Mouse (Mus musculus) adrenal gland (tissue): ENCODE measurements around the gene Ucp3.

Source experiments
- intact Hi-C: fragments of 180-260 bp; cut with DNase I; formaldehyde crosslinking; loops from one replicate; pipeline ENCODE4 v1.15.1; 2025
- long read RNA-seq, 2 experiments: library from polyadenylated mRNA; unstranded; transcript quantifications; one replicate each; pipeline ENCODE4 v2.0.0; 2020; ENCODE audit warnings: borderline replicate concordance in 1 of 2; ENCODE audit not compliant: insufficient replicate concordance in 1 of 2

Gene Ucp3
- long read RNA-seq, experiment 1, partial matches to known transcripts, result 0 of 2 reads
- long read RNA-seq, experiment 1, other reads (novel, unspliced or antisense), result 0 of 2 reads
- long read RNA-seq, experiment 2, result 0 reads

DNA sequence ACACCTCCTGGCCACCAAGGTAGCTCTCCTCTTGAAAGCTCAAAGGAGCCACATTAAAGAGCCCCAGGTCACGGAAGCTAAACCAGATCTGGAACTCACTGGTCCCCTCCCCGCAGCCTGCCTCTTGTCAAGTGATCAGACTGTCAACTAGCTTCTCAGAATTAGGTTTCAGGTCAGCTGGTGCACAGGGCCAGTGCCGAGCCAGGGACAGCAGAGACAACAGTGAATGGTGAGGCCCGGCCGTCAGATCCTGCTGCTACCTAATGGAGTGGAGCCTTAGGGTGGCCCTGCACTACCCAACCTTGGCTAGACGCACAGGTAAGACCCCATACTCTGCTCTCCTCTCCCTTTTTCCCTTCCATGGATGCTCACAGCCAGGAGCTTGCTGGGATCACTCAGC, at the start of gene Ucp3:
Gene Ucp3, plus strand, starts transcription at position 214 of the 400 bp plus-strand sequence.
- intact Hi-C loops, result no loop called here

DNA sequence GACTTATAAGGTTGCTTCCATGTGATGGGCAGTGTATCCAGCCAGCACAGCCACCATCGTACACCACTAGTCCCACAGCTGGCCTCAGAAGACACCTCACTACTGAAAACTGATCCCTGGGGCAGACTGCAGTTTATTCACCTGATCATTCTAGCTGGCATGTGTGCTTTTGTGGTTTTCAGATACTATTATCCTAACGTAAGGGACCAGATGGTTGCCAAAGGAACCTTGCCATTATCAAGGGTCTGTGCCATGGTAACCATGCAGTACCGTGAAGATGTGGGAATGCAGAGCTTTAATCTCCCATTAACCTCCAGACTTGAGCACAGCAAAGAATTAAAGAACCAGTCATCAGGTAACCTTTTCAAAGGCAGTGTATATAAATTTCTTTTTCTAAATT, 47.0 kb upstream of the Ucp3 start:
- intact Hi-C loops, result no loop called here

DNA sequence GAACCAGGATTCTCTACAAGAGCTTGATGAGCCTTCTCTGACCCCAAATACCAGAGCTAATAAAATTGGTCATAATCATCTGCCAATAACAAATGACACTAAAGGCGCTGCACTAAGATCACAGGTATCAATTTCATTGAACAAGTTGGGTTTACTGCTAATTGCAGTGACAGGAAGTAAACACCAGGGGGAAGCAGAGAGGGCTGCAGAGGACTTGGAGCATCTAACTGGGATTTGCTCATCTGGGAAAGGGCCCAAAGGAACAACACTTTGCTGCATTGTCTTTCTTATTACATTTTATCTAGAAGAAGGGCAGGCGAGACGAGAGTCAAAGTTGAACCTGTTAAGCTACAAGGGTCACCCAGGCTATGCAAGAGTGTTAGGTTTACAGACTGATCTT, 43.7 kb upstream of the Ucp3 start:
- intact Hi-C loops, result no loop called here

DNA sequence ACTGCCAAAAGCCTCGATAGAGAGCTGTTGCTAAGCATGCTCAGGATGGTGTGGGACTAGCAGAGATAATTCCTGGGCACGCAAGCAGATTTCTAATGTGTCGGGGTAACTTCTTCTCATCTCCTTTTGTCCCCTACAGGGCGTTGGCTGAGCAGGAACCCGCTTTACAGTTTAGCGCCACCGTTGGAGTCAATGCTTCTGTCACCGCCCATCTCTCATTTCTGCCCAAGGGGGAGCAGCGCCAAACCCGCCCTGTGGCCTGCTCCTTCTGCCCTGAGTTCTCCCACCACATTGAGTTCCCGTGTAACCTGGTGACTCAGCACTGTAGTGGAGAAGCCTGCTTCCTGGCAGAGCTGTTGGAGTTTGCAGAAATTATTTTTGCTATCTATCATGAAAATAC, 42.9 kb upstream of the Ucp3 start:
- intact Hi-C loops, result loop anchor here (5.0 kb wide), 1 partner anchor 62 kb away; the partner anchor contains the start of gene Ucp2

DNA sequence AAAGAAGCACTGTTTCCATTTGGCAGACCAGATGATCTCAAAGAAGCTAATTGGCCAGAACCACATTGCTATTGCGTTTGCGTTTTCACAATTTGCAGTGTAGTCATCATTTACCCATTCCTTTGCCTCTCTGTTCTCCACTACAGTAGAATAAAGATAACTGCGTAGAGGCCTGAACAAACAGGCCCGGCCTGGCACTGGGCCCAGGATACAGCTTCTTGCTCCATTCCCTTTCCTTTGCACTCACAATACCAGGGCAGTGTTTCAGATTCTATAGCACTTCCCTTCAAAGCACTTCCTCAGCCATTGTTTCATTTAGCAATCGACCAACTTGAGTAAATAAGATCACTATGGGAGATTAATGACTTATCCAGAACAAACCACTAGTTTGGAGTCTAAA, 41.7 kb upstream of the Ucp3 start:
- intact Hi-C loops, result loop anchor here (5.0 kb wide), 1 partner anchor 61 kb away; the partner anchor contains the start of gene Ucp2

DNA sequence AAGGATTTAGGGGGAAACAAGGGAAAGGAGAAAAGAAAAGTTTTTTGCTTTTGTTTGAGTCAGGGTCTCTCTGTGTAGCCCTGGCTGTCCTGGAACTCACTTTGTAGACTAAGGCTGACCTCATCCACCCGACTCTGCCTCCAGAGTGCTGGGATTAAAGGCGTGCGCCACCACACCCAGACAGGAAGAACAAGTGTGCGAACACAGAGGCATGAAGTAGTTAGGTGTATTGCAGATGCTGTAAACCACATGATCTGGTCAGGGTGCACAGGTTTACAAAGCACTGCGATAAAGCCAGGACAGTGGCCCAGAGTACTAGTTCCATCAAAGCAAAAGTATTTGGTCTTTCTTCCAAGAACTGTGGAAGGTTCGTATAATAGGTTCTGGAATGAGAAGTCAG, 39.5 kb upstream of the Ucp3 start:
- intact Hi-C loops, result loop anchor here (5.0 kb wide), 1 partner anchor 59 kb away; the partner anchor contains the start of gene Ucp2

DNA sequence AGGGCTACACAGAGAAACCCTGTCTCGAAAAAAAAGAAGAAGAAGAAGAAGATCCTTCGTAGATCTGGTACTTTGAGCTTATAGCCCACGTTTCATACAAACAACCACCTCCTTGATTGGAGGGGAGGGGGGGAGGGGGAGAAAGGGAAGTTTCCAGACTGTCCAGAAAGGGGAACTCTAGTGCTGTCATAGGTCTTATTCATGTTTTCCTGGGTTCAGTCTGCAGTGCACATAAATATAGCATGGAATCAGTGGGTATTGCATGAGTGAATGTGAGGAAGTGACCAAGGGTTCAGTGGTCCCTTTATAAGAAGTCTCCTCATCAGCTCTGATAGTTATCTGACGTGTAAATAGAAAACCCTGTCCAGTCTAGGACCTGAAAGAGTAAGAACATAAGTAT, 29.1 kb upstream of the Ucp3 start:
- intact Hi-C loops, result no loop called here

DNA sequence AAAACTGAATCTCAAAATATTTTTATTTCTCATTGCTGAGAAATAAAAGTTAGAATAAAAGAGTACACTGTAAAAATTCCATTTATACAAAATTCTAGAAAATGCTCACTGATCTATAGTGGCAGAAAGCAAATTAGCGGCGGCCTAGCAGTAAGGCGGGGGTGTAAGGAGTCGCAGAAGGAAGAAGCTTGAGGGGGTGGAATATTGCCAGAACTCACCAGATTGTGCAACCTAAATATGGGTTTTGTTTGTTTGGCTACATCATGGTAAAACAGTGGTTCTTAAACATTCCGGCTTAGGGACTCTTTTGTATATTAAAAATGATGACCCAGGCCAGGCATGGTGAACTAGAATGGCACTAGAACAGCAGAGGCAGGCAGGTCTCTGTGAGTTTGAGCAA, 26.5 kb upstream of the Ucp3 start:
- intact Hi-C loops, result no loop called here

DNA sequence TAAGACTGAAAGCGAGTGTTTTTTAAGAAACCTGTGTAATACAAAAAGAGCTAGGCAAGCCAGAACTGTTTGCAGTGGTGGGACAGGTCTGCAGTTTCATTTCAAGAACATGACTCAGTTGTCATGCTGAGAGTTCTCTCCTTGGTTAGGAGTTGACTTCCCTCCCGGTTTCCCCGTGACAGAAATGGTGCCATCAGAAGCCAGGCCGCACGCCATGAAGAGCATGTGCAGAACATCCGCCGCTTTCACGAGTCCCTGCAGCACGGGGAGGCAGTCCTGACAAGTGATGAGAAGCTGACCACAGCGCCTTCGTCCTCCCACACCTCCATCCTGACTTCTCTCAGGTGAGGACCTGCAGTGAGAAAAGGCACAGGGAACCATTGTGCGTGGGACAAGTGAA, 24.3 kb upstream of the Ucp3 start:
- intact Hi-C loops, result no loop called here

DNA sequence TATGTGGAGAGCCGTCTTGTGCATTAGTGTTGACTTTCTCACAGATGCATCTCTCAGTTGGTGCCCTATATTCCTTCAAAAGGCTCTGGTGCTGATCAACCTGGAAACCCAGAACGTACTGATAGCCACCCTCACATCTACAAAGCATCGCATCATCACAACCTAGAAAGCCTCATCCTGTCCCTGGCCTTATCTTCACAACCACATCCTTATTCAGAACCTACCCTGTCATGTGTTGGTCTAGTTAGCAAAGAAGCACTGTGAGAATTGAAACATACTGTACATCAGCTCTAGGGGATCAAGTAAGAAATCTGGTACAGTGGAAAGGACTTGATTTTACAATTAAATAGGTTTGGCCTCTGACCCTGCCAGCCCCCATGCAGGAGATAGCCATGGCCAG, 23.8 kb upstream of the Ucp3 start:
- intact Hi-C loops, result no loop called here

DNA sequence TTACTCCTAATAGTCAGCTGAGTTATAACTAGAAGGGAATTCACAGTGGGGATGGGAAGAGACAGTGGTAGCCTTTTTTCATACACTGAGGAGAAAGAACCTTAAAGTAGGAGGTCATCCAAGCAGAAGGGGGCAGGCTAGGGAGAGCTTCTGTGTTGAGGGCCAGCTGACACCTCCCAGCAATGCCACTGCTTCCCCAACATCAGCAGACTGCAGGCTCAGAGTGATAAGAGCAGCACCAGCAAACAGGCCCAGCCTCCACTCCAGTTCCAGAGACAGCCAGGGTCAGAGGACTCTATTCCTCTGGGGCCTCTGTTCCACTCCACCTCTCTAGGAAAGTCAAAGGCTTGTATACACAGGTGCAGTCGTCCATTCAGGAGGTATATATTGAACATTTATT, 14.6 kb upstream of the Ucp3 start:
- intact Hi-C loops, result no loop called here

DNA sequence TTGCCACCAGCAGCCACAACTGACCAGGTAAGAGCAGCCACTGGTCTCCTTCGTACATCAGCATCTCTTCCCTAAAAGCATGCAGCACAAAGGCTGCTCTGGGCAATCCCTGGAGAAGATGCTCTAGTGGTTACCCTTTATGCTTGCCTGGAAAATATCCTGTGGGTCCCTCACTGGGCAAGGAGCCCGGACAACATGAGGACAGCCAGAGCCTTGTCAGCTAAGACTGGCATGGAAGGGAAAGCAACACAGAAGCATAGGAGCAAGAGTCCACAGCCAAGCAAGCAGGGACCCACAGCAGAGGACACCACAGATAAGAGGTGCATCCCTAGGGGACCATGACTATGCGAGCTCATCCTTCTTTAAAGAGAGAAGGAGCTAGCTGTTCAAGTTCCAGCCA, 12.9 kb upstream of the Ucp3 start:
- intact Hi-C loops, result no loop called here

DNA sequence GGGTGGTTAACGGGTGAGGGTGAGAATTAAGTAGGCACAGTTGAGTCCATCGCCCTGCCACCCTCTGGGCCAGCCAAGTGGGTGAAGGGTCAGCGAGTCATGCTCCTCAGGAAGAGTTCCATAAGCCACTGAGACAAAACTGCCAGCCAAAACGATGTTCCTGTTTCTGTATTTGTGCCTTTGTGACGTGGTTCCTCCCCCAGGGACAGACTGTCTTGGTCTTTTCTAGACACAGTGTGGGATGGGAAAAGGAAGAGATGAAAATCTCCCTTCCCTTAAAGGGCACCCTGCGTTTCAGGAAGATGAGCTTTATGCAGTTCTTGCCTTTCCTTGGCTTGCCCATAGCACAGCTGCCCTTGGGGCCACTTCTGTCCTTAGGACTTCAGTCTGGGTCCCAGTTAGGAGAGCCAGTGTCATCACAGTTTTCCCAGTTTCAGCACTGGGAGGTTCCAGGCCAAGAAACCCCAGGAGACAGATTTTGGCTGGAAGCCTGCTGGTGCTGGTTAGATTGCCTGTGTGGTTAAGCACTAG, 11.1 kb upstream of the Ucp3 start:
- intact Hi-C loops, result no loop called here

DNA sequence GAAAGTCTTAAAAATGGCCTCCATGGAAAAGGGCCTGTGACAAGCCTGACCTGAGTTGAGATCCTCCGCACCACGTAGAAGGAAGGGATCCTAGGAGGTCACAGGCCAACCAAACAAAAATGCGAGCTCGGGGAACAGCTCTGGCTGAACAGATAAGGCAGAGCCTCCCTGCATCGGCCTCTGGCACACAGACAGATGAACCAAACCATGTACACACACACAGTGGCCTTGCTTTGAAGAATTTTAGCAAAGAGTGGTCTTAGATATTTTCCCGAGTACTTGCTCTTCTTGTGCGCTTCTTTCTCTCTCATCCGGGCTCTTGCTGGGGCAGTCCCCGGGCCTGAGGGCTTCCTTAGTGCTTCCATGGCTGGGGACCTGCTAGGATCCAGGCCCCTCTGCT, 9.6 kb upstream of the Ucp3 start:
- intact Hi-C loops, result no loop called here

DNA sequence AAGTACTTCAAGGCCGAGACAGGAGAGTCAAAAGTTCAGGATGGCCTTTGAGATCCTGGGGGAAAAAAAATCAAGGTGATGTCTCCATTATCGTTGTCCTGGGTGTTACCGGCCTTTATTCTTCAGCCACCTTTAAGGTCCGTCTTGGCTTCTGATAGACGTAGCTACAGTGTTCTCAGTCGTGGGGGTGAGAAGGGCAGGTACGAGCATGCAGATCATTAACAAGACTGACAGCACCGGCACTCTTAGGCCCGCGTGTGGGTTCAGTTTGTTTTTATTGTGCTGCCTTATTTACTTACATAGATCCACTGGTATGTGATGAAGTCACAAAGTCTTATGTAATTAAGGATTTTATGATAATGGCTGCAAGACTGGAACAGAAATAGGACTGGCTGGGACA, 9.0 kb upstream of the Ucp3 start:
- intact Hi-C loops, result no loop called here

DNA sequence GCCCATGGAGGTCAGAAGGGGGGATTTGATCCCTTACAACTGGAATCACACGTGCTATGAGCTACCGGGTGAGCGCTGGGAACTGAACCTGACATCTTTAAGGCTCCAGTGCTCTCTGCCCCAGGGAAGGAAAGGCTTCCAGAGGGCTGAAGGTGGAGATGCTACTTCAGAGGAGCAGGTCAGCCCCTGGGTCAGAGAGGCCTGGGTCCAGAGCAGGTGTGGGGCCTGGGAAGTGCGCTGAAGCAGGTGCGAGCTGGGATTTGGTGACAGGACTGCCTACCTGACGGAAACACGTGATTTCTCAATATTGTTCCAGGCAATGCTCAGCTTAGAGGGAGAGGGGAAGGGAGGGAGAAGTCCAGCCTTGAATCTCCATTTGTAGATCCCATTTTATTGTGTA, 8.5 kb upstream of the Ucp3 start:
- intact Hi-C loops, result no loop called here

DNA sequence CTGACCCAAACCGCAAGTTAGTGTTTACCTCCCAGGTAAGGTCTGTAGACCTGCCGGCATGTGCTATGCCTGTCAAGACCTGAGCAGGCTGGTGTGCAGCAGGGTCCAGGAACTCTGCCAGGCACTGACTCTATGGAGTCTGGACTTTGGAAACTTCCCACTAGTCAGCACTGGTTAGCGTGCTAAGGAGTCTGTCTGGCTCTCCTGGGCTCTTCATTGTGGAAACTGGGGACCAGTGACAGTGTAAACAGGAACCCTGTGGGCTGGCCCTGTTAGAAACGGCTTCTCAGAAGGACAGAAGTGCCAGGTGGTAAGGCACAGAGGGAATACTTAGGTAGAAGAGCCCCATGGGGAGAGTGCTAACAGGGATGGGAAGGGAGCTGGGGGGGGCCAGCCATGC, 7.5 kb upstream of the Ucp3 start:
- intact Hi-C loops, result no loop called here

DNA sequence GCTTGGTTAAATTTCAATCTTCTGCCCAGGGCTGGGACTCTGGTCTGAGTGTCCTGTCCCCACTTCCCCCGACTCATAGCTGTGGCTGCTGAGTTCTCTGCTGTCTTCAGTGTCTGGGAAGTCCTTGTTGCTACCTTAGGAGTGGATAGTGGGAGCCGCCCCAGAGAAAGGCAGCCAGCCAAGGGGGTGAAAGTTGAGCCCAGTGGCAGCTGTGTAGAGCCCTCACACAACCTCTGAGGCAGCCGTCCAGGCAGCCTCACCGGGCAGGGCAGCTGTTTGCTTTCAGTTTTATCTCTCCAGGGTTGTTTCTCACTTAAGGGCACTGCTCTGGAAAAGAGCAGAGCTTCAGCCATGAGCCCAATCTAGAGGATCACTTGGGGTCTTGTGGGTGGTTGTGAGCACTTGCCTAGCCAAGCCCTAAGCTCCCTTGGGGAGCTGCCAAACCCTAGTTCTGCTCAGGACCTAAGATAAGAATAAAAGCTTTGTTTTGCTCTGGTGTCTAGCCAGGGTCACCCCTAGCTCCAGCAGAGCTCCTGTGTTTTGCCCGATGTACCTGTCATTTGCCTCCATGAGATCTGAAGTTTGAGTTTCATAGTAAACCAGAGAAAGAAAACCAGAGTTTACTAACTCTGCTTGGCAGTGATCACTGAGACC, 7.0 kb upstream of the Ucp3 start:
- intact Hi-C loops, result no loop called here

DNA sequence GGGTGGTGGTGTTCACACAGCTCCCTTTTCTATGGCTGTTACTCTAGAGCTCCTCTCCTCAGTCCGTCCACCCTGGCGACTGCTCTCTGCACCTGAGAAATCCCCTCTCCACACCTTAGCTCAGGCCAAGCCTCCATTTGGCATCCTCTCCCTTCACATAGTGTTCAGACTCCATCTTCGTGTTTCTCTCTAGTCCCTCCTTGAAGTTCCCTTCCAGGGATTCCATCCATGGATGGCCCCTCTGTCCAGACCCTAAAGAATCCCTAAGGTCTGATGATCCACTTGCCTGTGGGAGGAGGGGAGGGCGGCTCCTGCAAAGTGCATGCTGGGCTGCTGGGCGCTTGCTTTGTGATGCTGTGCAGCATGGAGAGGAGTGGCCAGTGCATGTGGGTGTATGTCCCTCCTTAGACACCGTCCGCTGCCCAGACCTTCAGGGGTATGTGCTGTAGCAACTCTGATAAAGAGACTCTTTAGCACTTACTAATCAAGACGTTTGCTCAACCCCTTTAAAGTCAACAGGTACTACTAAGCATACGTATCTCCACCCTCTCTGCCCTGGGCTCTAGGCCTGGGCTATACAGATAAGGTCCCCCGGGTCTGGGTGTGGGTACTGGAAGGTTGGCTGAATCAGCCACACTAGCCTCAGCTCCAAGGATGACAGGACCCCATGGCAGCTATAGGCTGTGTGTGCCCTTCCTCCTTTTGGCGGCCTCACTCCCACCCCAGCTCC, 5.8 kb upstream of the Ucp3 start:
- intact Hi-C loops, result no loop called here

DNA sequence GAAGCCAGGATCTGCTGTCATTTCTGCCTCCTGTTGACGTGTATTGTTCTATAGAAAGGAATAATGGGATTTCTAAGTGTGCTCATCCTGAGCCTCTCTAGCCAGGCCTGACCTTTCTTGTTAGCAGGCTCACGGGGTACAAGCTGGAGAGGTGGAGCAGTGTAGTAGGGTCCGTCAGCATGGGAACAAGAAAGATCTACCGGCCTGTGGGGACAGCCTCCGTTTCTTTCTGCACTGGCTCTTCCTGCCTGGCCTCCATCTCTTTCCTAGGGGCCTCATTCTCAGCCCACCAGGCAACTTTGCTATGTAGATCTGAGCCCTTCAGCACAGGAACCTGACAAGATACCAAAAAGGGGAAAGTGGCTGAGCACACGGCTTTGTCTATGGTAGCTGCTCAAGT, 4.0 kb upstream of the Ucp3 start:
- intact Hi-C loops, result no loop called here

DNA sequence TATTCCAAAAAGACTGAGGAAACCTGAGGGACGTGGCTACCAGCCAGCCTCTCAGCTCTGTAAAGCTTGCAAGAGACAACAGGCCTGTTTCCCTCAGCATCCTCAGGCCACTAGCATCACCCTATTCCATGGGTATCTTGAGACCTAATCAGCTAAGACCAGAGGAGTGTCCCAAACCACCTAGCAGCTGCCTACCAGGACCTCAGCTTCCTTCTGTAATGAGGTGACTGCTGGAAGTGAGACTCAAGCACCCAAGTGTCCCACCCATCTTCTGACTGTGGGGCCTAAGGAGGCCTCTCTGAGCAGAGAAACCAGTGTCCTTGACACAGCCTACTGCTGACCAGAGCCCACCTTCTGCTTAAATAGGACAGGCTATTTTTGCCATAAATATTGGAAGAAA, 3.3 kb upstream of the Ucp3 start:
- intact Hi-C loops, result no loop called here

DNA sequence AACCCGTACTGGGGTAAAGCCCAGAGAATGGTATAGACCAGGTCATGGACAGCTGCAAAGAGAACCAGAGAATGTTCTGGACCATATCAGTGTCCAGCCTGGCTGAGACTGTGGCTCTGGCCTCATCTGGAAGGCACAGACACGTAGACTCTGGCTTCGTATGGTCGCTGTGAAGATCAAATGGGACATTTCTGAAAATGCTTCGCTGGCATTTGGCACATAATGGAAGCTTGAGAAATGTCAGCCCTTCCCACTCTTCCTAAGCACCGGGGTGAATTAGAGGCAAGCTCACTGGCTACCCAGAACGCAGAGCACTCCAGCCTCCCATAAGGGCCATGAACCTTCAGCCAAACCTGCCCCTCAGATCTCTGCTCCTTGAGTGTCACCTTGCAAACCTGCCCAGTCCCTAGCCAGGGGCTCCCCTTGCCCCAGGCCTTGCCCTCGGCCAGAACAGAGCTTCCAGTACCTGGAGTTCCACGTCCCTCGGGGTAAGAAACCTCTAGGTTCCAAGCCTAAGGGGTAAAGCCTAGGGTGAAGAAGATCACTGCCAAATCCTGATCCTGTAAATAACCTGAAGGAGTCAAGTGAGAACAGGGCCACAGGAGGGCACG, 1.9 kb upstream of the Ucp3 start:
- intact Hi-C loops, result no loop called here
